Comparison of ENCODE assay signal across 26 mouse cellular contexts in the genomic region with DNA sequence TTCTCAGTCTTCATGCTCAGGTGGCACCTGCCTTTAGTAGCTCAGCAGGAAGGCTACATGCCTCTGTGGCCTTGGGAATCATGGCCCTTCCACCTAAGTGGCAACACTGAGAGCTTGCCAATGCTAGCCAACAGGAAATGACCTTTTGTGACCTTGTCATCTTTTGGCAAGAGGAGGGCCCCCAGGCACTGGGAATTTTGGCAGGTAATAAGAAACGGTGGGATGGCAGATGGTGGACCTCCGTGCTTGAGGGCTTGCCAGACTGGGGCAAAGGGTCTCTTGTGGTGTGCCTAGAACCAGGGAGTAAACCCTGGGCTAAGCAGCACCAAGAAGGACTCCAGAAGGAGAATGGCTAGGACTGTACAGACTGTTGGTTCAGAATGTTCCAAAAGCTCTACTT.
"Had no signal": no experiment of that assay in that cellular context is flagged by ENCODE, and none has a peak within 500 bp of the region (broad histone marks: within the 10 kb centered on the region; RNA-seq: fewer than 3 reads in every experiment).

No protein-coding gene starts in this region.

- H3K36me3 ChIP-seq: heart, embryonic 13.5 days; heart, embryonic 15.5 days; hindbrain, embryonic 13.5 days; hindbrain, embryonic 15.5 days; kidney, embryonic 15.5 days; limb, embryonic 13.5 days; limb, embryonic 15.5 days had no signal

- H3K4me3 ChIP-seq: heart, adult 2 months; heart, embryonic 13.5 days; heart, embryonic 15.5 days; hindbrain, embryonic 13.5 days; hindbrain, embryonic 15.5 days; kidney, embryonic 15.5 days; limb, embryonic 13.5 days; limb, embryonic 15.5 days; liver, embryonic 13.5 days had no signal

- H3K9me3 ChIP-seq: heart, embryonic 13.5 days; heart, embryonic 15.5 days; hindbrain, embryonic 13.5 days; hindbrain, embryonic 15.5 days; kidney, embryonic 15.5 days; limb, embryonic 13.5 days; limb, embryonic 15.5 days; liver, embryonic 13.5 days had no signal

- H3K4me2 ChIP-seq: heart, embryonic 11.5 days; heart, embryonic 13.5 days; heart, embryonic 15.5 days; hindbrain, embryonic 13.5 days; hindbrain, embryonic 15.5 days; kidney, embryonic 15.5 days; limb, embryonic 13.5 days; limb, embryonic 15.5 days; liver, embryonic 13.5 days had no signal

- ATAC-seq: hindbrain, postnatal 0 days; intestine, embryonic 16.5 days had no signal

- H3K9ac ChIP-seq: heart, embryonic 13.5 days; heart, embryonic 15.5 days; hindbrain, embryonic 13.5 days; hindbrain, embryonic 15.5 days; kidney, embryonic 15.5 days; limb, embryonic 13.5 days; limb, embryonic 15.5 days; liver, embryonic 13.5 days had no signal

- H3K27me3 ChIP-seq: hindbrain, embryonic 15.5 days; kidney, embryonic 15.5 days; limb, embryonic 13.5 days; limb, embryonic 15.5 days had no signal

- H3K4me1 ChIP-seq: heart, embryonic 15.5 days; hindbrain, embryonic 15.5 days; limb, embryonic 13.5 days; limb, embryonic 15.5 days had no signal

- DNase-seq: gastrocnemius, postnatal 14 days; gastrocnemius, postnatal 36 days; heart, adult 11 months; heart, adult 2 months; heart, postnatal 14 days; heart, postnatal 36 days; kidney, adult 11 months; kidney, adult 2 months; kidney, adult 9 months; kidney, postnatal 14 days; kidney, postnatal 36 days; layer of hippocampus, adult 9-11 months; layer of hippocampus, postnatal 36 days; left cerebral cortex, postnatal 4 days; liver, embryonic 13.5 days had no signal

- H3K27ac ChIP-seq: heart, adult 2 months; heart, embryonic 13.5 days; heart, embryonic 15.5 days; hindbrain, embryonic 13.5 days; hindbrain, embryonic 15.5 days; hindbrain, postnatal 0 days; kidney, embryonic 15.5 days; kidney, postnatal 0 days; limb, embryonic 13.5 days; limb, embryonic 15.5 days; liver, embryonic 13.5 days had no signal
